Mouse (Mus musculus) splenic B cell, adult 2 months (primary cell): Measurements from ENCODE around the gene Mrps7.
"Not testable (repeated sequence)": the region's sequence is repeated elsewhere in the genome, so short reads cannot be mapped to it uniquely, and the experiment has no call there.

ENCODE experiments used
- DNase-seq: peaks from one replicate; pipeline ENCODE4 v3.0.0-alpha.2; 2011; ENCODE audit warnings: low read depth, low spot score
- H3K27me3 ChIP-seq: 2 replicates; pipeline ENCODE4 v1.6.1; 2012; ENCODE audit warnings: mild to moderate bottlenecking, low read length, moderate library complexity, mixed read lengths; ENCODE audit not compliant: control insufficient read depth, poor library complexity, insufficient read depth, severe bottlenecking
- H3K36me3 ChIP-seq: 2 replicates; pipeline ENCODE4 v1.6.1; 2012; ENCODE audit warnings: mild to moderate bottlenecking, low read length, moderate library complexity, mixed read lengths; ENCODE audit not compliant: control insufficient read depth, poor library complexity, insufficient read depth, severe bottlenecking

The Mrps7 gene

DNA sequence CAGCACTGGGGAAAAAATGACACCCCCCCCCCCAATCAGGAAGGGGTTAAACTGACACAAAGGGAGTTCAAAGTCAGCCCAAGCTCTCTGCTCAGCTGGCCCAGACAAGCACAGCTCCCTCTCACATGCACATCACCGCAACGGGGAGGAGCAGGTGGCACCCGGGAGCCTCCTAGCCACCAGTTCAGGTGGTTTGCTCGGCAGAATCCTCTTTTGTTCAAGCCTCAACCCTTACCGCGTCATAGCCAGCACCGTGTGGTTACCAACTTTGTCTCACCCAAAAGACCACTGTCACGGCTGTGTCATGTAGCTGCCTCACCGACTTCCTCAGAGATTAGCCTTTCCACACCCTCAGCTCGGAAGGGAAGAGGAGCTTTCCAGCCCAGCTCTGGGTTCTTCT, 39.5 kb downstream of the Mrps7 start:
- peak; percentile 56 for DNase-seq
- H3K27me3 ChIP-seq: peaks cover 1% of the 10 kb centered on the region; the same call in 1 of the 2 replicates
- peaks cover 6% of the 10 kb centered on the region for H3K36me3 ChIP-seq

DNA sequence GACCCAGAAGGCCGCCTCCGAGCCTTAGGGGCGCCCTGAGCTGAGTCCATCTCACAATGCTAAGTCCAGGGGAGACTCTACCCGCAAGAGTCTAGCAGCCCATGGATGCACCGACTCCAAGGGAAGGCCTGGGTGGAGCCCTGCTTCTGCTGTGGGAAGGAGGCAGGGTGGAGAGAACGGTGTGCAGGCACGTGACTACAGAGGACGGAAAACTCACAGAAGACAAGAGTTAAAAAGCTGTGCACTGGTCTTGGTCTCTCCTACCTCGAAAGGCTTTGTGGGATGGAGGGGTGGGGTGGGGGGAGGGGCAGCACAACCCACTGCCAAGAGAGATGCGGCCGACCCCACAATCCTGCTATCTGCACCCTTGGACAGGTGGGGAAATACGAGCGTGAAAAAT, 40.6 kb downstream of the Mrps7 start:
- no peak for DNase-seq
- Histone ChIP-seq H3K27me3 (peaks cover 1% of the 10 kb centered on the region; the same call in 1 of the 2 replicates), H3K36me3 (peaks cover 8% of the 10 kb centered on the region)

DNA sequence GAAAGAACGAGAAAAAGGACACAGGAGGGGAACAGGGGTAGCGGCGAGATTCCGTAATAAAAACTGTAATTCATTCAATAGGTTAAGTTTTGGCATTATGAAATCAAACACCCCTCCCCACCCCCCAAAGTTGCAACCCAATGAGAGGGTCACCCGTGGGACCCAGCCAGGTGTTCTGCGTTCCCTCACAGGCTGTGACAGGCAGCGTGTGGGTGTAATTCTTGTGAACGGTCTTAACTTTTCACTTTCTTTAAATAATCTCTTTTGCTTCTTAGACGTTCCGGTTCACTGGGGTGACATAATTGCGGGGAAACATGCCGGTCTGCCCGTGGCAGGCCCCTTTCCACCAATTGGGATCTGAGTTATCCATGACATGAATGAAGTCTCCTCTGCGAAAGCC, 41.8 kb downstream of the Mrps7 start:
- H3K27me3 ChIP-seq: not testable (repeated sequence)
- peaks cover 13% of the 10 kb centered on the region for H3K36me3 ChIP-seq
- peak; percentile 43 for DNase-seq

DNA sequence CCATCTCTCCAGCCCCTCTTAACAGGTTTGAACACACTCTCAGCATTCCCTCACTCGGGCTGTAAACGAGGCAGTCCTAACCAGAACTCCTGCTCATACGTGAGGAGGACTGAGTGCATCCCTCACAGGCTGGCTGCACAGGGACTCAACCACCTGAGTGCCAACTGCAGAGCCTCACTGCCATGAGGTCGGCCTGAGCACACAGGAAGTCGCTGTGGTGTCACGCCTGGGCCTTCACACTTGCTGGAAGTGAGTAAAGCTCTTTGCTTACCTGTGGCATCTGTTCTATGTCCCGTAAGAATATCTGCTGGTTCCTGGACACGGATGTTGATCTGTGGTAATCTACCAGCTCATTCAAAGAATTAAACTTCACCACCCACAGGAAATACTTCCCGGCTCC, 42.7 kb downstream of the Mrps7 start:
- DNase-seq: peak; percentile 71
- no peaks in the 10 kb centered on the region for H3K27me3 ChIP-seq
- H3K36me3 ChIP-seq: peaks cover 12% of the 10 kb centered on the region

DNA sequence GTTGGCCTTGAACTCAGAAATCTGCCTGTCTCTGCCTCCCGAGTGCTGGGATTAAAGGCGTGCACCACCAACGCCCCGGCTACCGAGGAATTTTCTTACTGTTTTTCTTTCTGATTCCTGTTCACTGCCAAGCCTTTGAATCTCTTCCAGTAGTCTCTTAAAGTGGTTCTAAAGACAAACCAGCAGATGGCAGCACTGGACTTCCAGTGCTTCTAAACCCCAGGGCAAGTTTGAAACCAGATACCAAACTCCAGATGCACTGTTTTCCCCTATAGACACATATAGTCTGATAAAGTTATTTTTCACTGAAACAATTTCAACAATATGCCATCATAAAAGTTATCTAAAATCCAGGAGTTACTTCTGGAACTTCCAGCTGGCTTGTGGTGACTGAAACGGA, 43.7 kb downstream of the Mrps7 start:
- DNase-seq: peak; percentile 89
- H3K27me3 ChIP-seq: no peaks in the 10 kb centered on the region
- H3K36me3 ChIP-seq: peaks cover 14% of the 10 kb centered on the region

DNA sequence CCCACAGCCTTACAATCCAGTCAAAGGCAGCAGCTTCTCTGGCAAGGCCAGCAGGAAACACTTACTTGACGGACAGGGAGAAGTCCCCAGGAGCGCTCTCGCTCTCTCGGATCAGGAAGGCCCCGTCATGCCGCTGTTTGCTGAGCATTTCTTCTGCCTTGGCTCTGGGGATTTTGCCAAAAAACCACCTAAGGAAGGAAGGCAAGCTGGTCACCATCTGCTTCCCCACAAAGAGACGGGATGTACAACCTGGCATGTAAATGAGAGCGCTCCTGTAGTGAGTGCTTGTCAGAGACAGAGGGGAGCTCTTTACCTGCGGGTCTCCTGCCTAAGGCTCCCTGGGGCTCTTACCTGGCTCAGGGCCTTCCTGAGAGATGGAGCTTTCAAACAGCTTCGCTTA, 46.0 kb downstream of the Mrps7 start:
- DNase-seq: no peak
- Histone ChIP-seq H3K27me3 (no peaks in the 10 kb centered on the region), H3K36me3 (peaks cover 16% of the 10 kb centered on the region)

DNA sequence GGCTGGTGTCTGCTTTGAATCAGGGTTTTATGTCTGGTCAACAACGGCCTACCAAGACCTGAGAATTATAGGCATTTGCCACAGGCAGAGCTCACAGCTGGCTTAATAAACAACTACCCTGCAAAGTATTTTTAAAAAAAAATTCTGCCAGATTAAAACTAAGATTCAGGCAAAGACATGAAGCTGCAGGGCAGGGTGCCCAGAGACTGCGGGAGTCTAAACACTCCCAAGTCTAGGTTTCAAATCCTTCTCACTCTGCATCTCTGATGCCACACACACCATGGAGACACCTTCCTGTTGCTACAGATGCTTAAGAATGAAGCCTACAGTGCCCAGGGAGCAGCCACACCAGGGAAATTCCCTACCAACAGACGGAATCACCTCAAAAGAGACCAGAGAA, 48.0 kb downstream of the Mrps7 start:
- Histone ChIP-seq H3K27me3 (no peaks in the 10 kb centered on the region), H3K36me3 (peaks cover 12% of the 10 kb centered on the region)
- no peak for DNase-seq

DNA sequence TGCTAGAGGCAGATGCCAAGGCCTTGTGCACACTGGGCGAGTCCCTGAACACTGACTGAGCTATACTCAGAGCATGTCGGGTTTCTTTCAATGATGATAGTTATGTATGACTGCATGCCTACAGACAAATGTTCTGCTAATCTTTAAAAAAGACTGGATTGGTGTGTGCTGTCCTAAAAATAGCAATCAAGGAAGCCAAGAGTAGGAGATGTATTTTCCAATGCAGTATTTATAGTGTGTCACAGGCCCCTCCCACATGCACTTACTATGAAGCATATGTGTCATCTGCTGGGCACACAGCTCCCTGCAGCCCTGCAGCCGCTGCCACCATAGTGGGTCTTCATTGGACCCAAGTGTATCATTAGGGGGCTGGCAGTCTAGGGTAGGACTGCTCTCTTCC, 49.5 kb downstream of the Mrps7 start:
- no peak for DNase-seq
- Histone ChIP-seq H3K27me3 (no peaks in the 10 kb centered on the region), H3K36me3 (peaks cover 14% of the 10 kb centered on the region)

DNA sequence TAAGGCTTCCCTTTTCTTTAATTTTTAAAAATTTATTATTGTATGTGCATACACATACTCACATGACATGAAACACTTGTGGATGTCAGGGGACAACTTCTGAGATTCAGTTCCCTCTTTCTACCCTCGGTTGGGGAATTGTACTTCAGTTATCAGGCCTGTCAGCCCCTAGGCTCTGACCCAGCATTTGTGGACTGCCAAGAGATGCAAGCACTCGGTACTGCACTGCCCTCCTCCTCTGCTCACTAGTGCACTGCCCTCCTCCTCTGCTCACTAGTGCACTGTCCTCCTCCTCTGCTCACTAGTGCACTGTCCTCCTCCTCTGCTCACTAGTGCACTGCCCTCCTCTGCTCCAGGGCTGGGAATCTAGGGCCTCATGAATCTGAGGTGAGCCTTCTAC, 50.4 kb downstream of the Mrps7 start:
- Histone ChIP-seq H3K36me3 (peaks cover 13% of the 10 kb centered on the region), H3K27me3 (no peaks in the 10 kb centered on the region)
- peak; percentile 83 for DNase-seq
